15 mouse cellular contexts compared by ENCODE assay signal in the genomic region with DNA sequence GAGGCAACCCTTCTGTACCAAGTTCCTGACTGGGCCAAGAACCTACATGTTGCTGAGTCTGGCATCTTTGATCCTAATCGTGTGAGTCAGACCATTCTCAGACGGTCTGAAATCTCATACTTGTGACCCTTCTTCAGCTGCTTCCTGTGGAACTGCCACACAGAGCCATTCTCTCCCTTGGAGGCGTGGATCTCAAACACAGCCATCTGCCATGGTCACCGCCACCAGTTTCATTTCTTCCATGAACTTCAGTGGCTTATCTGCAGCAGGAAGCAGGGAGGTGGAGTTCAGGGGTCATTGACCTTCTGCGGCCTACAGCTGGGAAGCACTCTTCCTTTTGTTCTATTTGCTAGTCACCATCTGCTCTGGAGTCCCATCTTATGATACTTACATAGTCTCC. TPM values are rescaled to one million over a fixed set of nuclear protein-coding genes. Genes with fewer than 3 reads are reported as not detected.
A peak's percentile ranks its signal among the peaks of the same experiment; 100 is the strongest.
DNase-seq lines count a peak whose midpoint lies in the region; ATAC-seq and TF ChIP-seq lines count a peak whose summit lies in the region.
"Had no signal": no experiment of that assay in that cellular context is flagged by ENCODE, and none has a peak within 500 bp of the region (broad histone marks: within the 10 kb centered on the region; RNA-seq: fewer than 3 reads in every experiment).

No protein-coding gene starts in this region.

- intact Hi-C loops in heart, postnatal 25 days (cut with DNase I), result no loop called here
- intact Hi-C loops in gastrocnemius, postnatal 14 days (cut with DNase I; ENCODE audit: low total_unique reads), result no loop called here

- H3K9ac ChIP-seq in lung, embryonic 14.5 days, result no peak overlapping the region
- no peak overlapping the region for H3K9ac ChIP-seq in midbrain, embryonic 13.5 days (replicated peaks)

- 0 out of 2 replicates have a peak, but pooled peaks cover 4% of the 10 kb centered on the region for H3K4me1 ChIP-seq in lung, embryonic 14.5 days (ENCODE audit: insufficient read depth)
- H3K4me1 ChIP-seq in midbrain, embryonic 13.5 days (replicated peaks), result no peaks in the 10 kb centered on the region

- ATAC-seq in lung, embryonic 14.5 days (ENCODE audit: insufficient read depth), result no peak
- peak; percentile 85 for ATAC-seq in granulocyte monocyte progenitor cell, adult 5-6 weeks (replicated peaks; ENCODE audit: poor library complexity, severe bottlenecking)
- ATAC-seq in midbrain, embryonic 13.5 days, result no peak
- ATAC-seq: CD4-positive, CD25-positive, alpha-beta regulatory T cell, adult 4 months; forebrain, embryonic 16.5 days; inflammation-experienced regulatory T-cells, adult 6 months had no signal

- H3K9me3 ChIP-seq in lung, embryonic 14.5 days (ENCODE audit: low read depth, low read length), result no peaks in the 10 kb centered on the region
- H3K9me3 ChIP-seq in midbrain, embryonic 13.5 days, result no peaks in the 10 kb centered on the region

- H3K27ac ChIP-seq in lung, embryonic 14.5 days (ENCODE audit: low read depth), result no peak overlapping the region
- H3K27ac ChIP-seq in midbrain, embryonic 13.5 days, result no peak overlapping the region

- peak; percentile 34 to 70 for DNase-seq in heart, adult 9 months (ENCODE audit: low spot score in 2 of 2)
- no peak for DNase-seq in heart, postnatal 25 days (ENCODE audit: low spot score)
- DNase-seq in lung, embryonic 14.5 days, result peak; percentile 14
- no peak for DNase-seq in lung, postnatal 4 days
- DNase-seq in skeletal muscle tissue, adult 2 months (ENCODE audit: low read depth, low spot score), result peak; percentile 36
- DNase-seq in gastrocnemius, postnatal 14 days, result no peak
- DNase-seq: cerebellum, adult 11-12 months; heart, postnatal 36 days; right cerebral cortex, adult 18-20 months had no signal

- H3K36me3 ChIP-seq in lung, embryonic 14.5 days (ENCODE audit: insufficient read depth), result no peaks in the 10 kb centered on the region
- no peaks in the 10 kb centered on the region for H3K36me3 ChIP-seq in midbrain, embryonic 13.5 days

- H3K4me3 ChIP-seq in lung, embryonic 14.5 days (ENCODE audit: low read depth, low read length), result no peak overlapping the region
- no peak overlapping the region for H3K4me3 ChIP-seq in midbrain, embryonic 13.5 days (replicated peaks)
- H3K4me3 ChIP-seq: erythroblast, embryonic 14.5 days had no signal

- 56% methylated on average over 5 of the region's 5 CpGs for WGBS in lung, embryonic 14.5 days
- WGBS in midbrain, embryonic 13.5 days, result 81% methylated on average over 5 of the region's 5 CpGs

- TF ChIP-seq CTCF in lung, embryonic 14.5 days (IDR thresholded peaks at IDR 0.05; ENCODE audit: low read depth), result no peak

- no peaks in the 10 kb centered on the region for H3K27me3 ChIP-seq in lung, embryonic 14.5 days (ENCODE audit: insufficient read depth, low read length)
- no peaks in the 10 kb centered on the region for H3K27me3 ChIP-seq in midbrain, embryonic 13.5 days

- H3K4me2 ChIP-seq in lung, embryonic 14.5 days, result no peak overlapping the region
- no peak overlapping the region for H3K4me2 ChIP-seq in midbrain, embryonic 13.5 days (replicated peaks)

RNA-seq across cellular contexts. Expression of gene Tmem86a, which starts 17.5 kb away (rescaled TPM):
- total RNA-seq in heart, postnatal 25 days (2021), result 10 to 100 TPM; 23.7 to 31.8 TPM
- 31.9 and 32.1 TPM in 2 replicates for polyA plus RNA-seq in lung, embryonic 14.5 days (2014; fragmentation: Nextera tagmentation; extraction: Ambion mirVana)
- 1.8 and 4.2 TPM in 2 replicates for total RNA-seq in granulocyte monocyte progenitor cell, adult 5-6 weeks (2014; fragmentation: Nextera tagmentation)
- total RNA-seq in granulocyte monocyte progenitor cell, adult 5-6 weeks (2017), result 0.99 and 2.7 TPM in 2 replicates
- polyA plus RNA-seq in midbrain, embryonic 13.5 days (2015; fragmentation: Nextera tagmentation; extraction: Ambion mirVana), result 21.5 and 22.6 TPM in 2 replicates
- 1 to 10 TPM; 7.2 to 8.1 TPM for total RNA-seq in gastrocnemius, postnatal 14 days (2021)

RNA-seq across cellular contexts. Expression of gene Spty2d1, which starts 59.7 kb away (rescaled TPM):
- total RNA-seq in heart, postnatal 25 days (2021), result 1 to 10 TPM; 7.3 to 7.9 TPM
- 23.6 and 23.8 TPM in 2 replicates for polyA plus RNA-seq in lung, embryonic 14.5 days (2014; fragmentation: Nextera tagmentation; extraction: Ambion mirVana)
- total RNA-seq in granulocyte monocyte progenitor cell, adult 5-6 weeks (2014; fragmentation: Nextera tagmentation), result 18.9 and 24.6 TPM in 2 replicates
- 24.6 and 26.6 TPM in 2 replicates for total RNA-seq in granulocyte monocyte progenitor cell, adult 5-6 weeks (2017)
- polyA plus RNA-seq in midbrain, embryonic 13.5 days (2015; fragmentation: Nextera tagmentation; extraction: Ambion mirVana), result 9.5 and 9.6 TPM in 2 replicates
- total RNA-seq in gastrocnemius, postnatal 14 days (2021), result 1 to 10 TPM; 6.0 to 7.2 TPM

Comparison
In these comparisons a context has a peak if more than half of its experiments do, and no peak if none do; other contexts are left out.
1. DNase-seq: peak in heart, adult 9 months (2 of 2), lung, embryonic 14.5 days (single experiment) and skeletal muscle tissue, adult 2 months (single experiment); none in heart, postnatal 25 days (single experiment), lung, postnatal 4 days (0 of 2) and gastrocnemius, postnatal 14 days (single experiment).